ENCODE assay signal across 9 mouse cellular contexts in genomic region chr8:34397225-34397582, GRCm38 (mm10).
A peak's percentile ranks its signal among the peaks of the same experiment; 100 is the strongest.
DNase-seq lines count a peak whose midpoint lies in the region; ATAC-seq and TF ChIP-seq lines count a peak whose summit lies in the region.
"Had no signal": no experiment of that assay in that cellular context is flagged by ENCODE, and none has a peak within 500 bp of the region (broad histone marks: within the 10 kb centered on the region; RNA-seq: fewer than 3 reads in every experiment).

No protein-coding gene starts in this region.

- no peaks in the 10 kb centered on the region for H3K27me3 ChIP-seq in forebrain, embryonic 11.5 days (ENCODE audit: control insufficient read depth, insufficient read depth, low read length)
- peaks cover 7% of the 10 kb centered on the region; the same call in 1 of the 2 replicates for H3K27me3 ChIP-seq in limb, embryonic 13.5 days
- no peaks in the 10 kb centered on the region for H3K27me3 ChIP-seq in stomach, postnatal 0 days (ENCODE audit: control insufficient read depth, insufficient read depth, low read length)

- H3K4me2 ChIP-seq in forebrain, embryonic 11.5 days (ENCODE audit: low read depth, low read length, severe bottlenecking): peak overlapping the region; percentile 31; the same call in 1 of the 2 replicates
- peak overlapping the region; percentile 44 for H3K4me2 ChIP-seq in limb, embryonic 13.5 days (replicated peaks)
- peak overlapping the region; percentile 25; the same call in 1 of the 2 replicates for H3K4me2 ChIP-seq in stomach, postnatal 0 days (replicated peaks; ENCODE audit: low read depth)

- 55% methylated on average over 4 of the region's 4 CpGs for WGBS in forebrain, embryonic 11.5 days
- whole genome bisulfite sequencing in limb, embryonic 13.5 days: 54% methylated on average over 4 of the region's 4 CpGs
- WGBS in stomach, postnatal 0 days: 44% methylated on average over 4 of the region's 4 CpGs

- H3K9ac ChIP-seq in forebrain, embryonic 11.5 days (ENCODE audit: low read length): 0 out of 2 replicates have a peak overlapping the region, but pooled peaks have one; percentile 18
- H3K9ac ChIP-seq in limb, embryonic 13.5 days: no peak overlapping the region
- no peak overlapping the region for H3K9ac ChIP-seq in stomach, postnatal 0 days (ENCODE audit: low read length)

- no peaks in the 10 kb centered on the region for H3K36me3 ChIP-seq in forebrain, embryonic 11.5 days (ENCODE audit: control insufficient read depth, insufficient read depth, low read length)
- H3K36me3 ChIP-seq in limb, embryonic 13.5 days: no peaks in the 10 kb centered on the region
- H3K36me3 ChIP-seq in stomach, postnatal 0 days (ENCODE audit: control insufficient read depth, insufficient read depth, low read length): no peaks in the 10 kb centered on the region

- TF ChIP-seq CTCF in stomach, postnatal 0 days (IDR thresholded peaks at IDR 0.05; ENCODE audit: low read depth): peak; percentile 55

- H3K4me3 ChIP-seq in forebrain, embryonic 11.5 days (ENCODE audit: low read depth, low read length): no peak overlapping the region
- no peak overlapping the region for H3K4me3 ChIP-seq in limb, embryonic 13.5 days
- H3K4me3 ChIP-seq in stomach, postnatal 0 days (ENCODE audit: low read depth, low read length): peak overlapping the region; percentile 4; the same call in 1 of the 2 replicates

- TF ChIP-seq EP300 in stomach, postnatal 0 days (optimal IDR thresholded peaks at IDR 0.05): no peak

- no peaks in the 10 kb centered on the region for H3K9me3 ChIP-seq in forebrain, embryonic 11.5 days (ENCODE audit: control insufficient read depth, low read length)
- no peaks in the 10 kb centered on the region; the same call in 1 of the 2 replicates for H3K9me3 ChIP-seq in limb, embryonic 13.5 days
- no peaks in the 10 kb centered on the region for H3K9me3 ChIP-seq in stomach, postnatal 0 days (ENCODE audit: control insufficient read depth, low read length)

- peaks cover 3% of the 10 kb centered on the region; the same call in 1 of the 2 replicates for H3K4me1 ChIP-seq in forebrain, embryonic 11.5 days (replicated peaks; ENCODE audit: control insufficient read depth, insufficient read depth, low read length)
- H3K4me1 ChIP-seq in limb, embryonic 13.5 days: peaks cover 40% of the 10 kb centered on the region
- no peaks in the 10 kb centered on the region for H3K4me1 ChIP-seq in stomach, postnatal 0 days (replicated peaks; ENCODE audit: control insufficient read depth, insufficient read depth)

- ATAC-seq in forebrain, embryonic 11.5 days (replicated peaks; ENCODE audit: low FRiP score): 0 out of 2 replicates have a peak, but pooled peaks have one; percentile 8
- ATAC-seq in limb, embryonic 13.5 days (ENCODE audit: low FRiP score, low read depth): no peak
- no peak for ATAC-seq in stomach, postnatal 0 days (ENCODE audit: low FRiP score, low TSS enrichment)
- ATAC-seq in activated CD4-positive, CD25-positive, alpha-beta regulatory T cell, adult 4 months: no peak

- peak overlapping the region; percentile 55; the same call in 1 of the 2 replicates for H3K27ac ChIP-seq in forebrain, embryonic 11.5 days (ENCODE audit: low read depth, low read length)
- no peak overlapping the region for H3K27ac ChIP-seq in limb, embryonic 13.5 days
- no peak overlapping the region for H3K27ac ChIP-seq in stomach, postnatal 0 days (replicated peaks)

- peak; percentile 45 for DNase-seq in retina, embryonic 14.5 days (ENCODE audit: low spot score)
- DNase-seq in retina, postnatal 1 day: no peak
- DNase-seq in forebrain, embryonic 11.5 days (ENCODE audit: low spot score): no peak
- peak; percentile 21 for DNase-seq in stomach, postnatal 0 days (ENCODE audit: low spot score)
- no peak for DNase-seq in embryo, embryonic 9.5 days (ENCODE audit: extremely low spot score)
- no peak for DNase-seq in right cerebral cortex, postnatal 4 days
- DNase-seq: layer of hippocampus, postnatal 36 days had no signal

Comparison
In these comparisons a context has a peak if more than half of its experiments do, and no peak if none do; other contexts are left out.
1. DNase-seq: peak in retina, embryonic 14.5 days (single experiment) and stomach, postnatal 0 days (single experiment); none in retina, postnatal 1 day (single experiment), forebrain, embryonic 11.5 days (single experiment), embryo, embryonic 9.5 days (single experiment) and right cerebral cortex, postnatal 4 days (single experiment).
2. Peak in every context shown above with its lines, with median percentiles within 50 percentile points of each other: H3K4me2 ChIP-seq.